Mouse (Mus musculus) kidney, adult 2 months (tissue): ENCODE data around the gene Rab11fip5. TPM values are rescaled to one million over a fixed set of nuclear protein-coding genes. Genes with fewer than 3 reads are reported as not detected.

Experiments used
- DNase-seq: peaks from one replicate; pipeline ENCODE4 v3.0.0; 2021
- H3K27ac ChIP-seq: fragments of 200-500 bp; 2 replicates; pipeline ENCODE4 v1.5.1; 2012; ENCODE audit warnings: low read depth, low read length, control low read depth, inconsistent platforms; ENCODE audit not compliant: insufficient read depth
- H3K27me3 ChIP-seq: fragments of 200-500 bp; replicated peaks from 2 replicates; pipeline ENCODE4 v1.6.1; 2012; ENCODE audit warnings: mild to moderate bottlenecking, moderate library complexity, low read length, inconsistent platforms; ENCODE audit not compliant: control insufficient read depth, insufficient read depth
- H3K36me3 ChIP-seq: fragments of 200-500 bp; 2 replicates; pipeline ENCODE4 v1.6.1; 2012; ENCODE audit warnings: mild to moderate bottlenecking, moderate library complexity, low read length, inconsistent platforms; ENCODE audit not compliant: control insufficient read depth, insufficient read depth
- H3K4me1 ChIP-seq: fragments of 200-500 bp; 2 replicates; pipeline ENCODE4 v1.6.1; 2011; ENCODE audit warnings: low read length; ENCODE audit not compliant: control insufficient read depth, insufficient read depth
- H3K4me3 ChIP-seq: fragments of 200-500 bp; 2 replicates; pipeline ENCODE4 v1.5.1; 2011; ENCODE audit warnings: mild to moderate bottlenecking, low read depth, low read length, control low read depth; ENCODE audit not compliant: insufficient read depth
- CTCF ChIP-seq: fragments of 200-500 bp; conservative IDR thresholded peaks from 2 replicates; pipeline ENCODE4 v1.5.1; 2011; ENCODE audit warnings: low read depth, mild to moderate bottlenecking, control low read depth, low read length, moderate library complexity, mixed read lengths; ENCODE audit not compliant: insufficient read depth, insufficient read length
- POLR2A ChIP-seq: fragments of 200-500 bp; IDR thresholded peaks from one replicate; pipeline ENCODE4 v1.6.1; 2011; ENCODE audit warnings: low read depth, low read length, control low read depth
- WGBS: fragments of 180-500 bp; shearing (Covaris S2); methylation state at CpG from one replicate; pipeline ENCODE4 v1.1.7; 2018; 5-methylcytosine and 5-hydroxymethylcytosine counted together
- polyA plus RNA-seq: library from polyadenylated mRNA; depleted of rRNA; stranded (reverse); fragments of >200 nt; gene quantifications from 2 replicates; pipeline ENCODE4 v1.2.3, GENCODE M21; 2012; rRNA removed

The Rab11fip5 gene
- polyA plus RNA-seq, 1 experiment = 56.8 TPM

- Histone ChIP-seq H3K27me3 (no peaks in the 10 kb centered on the region), H3K4me3 (no peak overlapping the region), H3K27ac (no peak overlapping the region), H3K4me1 (peaks cover 24% of the 10 kb centered on the region; the same call in 1 of the 2 replicates), H3K36me3 (no peaks in the 10 kb centered on the region)
- TF ChIP-seq CTCF (peak; percentile 44), POLR2A (no peak)
- 86% methylated on average over 16 of the region's 16 CpGs for WGBS
- DNase-seq = no peak
Measured at GRCm38 (mm10) chr6:85290869-85291824, 83.3 kb downstream of the Rab11fip5 start.

DNA sequence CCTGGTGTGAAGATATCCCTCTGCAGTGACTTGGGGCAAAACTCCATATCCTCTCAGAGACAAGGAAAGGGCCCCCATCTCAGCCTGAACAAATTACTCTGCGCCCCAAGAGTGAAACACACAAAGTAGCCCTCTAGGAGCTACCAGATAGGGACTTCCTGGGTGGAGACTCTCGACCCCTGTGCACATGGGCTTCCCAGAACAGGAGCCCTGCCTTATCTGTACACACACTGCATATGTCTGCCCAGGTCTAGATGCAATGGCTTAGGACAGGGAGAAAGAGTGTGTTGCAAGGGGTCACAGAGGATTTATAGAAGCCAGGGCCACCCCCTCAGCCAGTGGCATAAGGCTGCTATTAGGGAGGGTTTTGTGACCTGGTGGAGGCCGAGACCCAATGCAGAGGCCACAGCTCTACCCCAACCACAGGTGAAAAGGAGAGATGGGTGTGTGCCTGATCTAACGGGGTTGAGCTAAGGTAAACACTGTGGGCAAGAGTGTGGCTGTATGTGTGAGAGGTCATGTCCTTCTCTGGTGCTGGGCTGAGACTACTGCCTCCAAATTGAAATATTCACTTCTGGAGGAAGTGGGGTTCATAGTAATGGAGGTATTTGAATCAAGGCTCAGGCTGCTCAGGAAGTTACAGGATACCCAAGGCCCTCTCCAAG is 86.1 kb downstream of the Rab11fip5 start:
- peaks cover 4% of the 10 kb centered on the region; the same call in 1 of the 2 replicates for H3K4me1 ChIP-seq
- DNase-seq = no peak
- no peak overlapping the region for H3K4me3 ChIP-seq
- TF ChIP-seq POLR2A (no peak), CTCF (no peak)
- no peaks in the 10 kb centered on the region for H3K27me3 ChIP-seq
- no peaks in the 10 kb centered on the region for H3K36me3 ChIP-seq
- H3K27ac ChIP-seq = no peak overlapping the region
- 89% methylated on average over 4 of the region's 4 CpGs for WGBS

DNA sequence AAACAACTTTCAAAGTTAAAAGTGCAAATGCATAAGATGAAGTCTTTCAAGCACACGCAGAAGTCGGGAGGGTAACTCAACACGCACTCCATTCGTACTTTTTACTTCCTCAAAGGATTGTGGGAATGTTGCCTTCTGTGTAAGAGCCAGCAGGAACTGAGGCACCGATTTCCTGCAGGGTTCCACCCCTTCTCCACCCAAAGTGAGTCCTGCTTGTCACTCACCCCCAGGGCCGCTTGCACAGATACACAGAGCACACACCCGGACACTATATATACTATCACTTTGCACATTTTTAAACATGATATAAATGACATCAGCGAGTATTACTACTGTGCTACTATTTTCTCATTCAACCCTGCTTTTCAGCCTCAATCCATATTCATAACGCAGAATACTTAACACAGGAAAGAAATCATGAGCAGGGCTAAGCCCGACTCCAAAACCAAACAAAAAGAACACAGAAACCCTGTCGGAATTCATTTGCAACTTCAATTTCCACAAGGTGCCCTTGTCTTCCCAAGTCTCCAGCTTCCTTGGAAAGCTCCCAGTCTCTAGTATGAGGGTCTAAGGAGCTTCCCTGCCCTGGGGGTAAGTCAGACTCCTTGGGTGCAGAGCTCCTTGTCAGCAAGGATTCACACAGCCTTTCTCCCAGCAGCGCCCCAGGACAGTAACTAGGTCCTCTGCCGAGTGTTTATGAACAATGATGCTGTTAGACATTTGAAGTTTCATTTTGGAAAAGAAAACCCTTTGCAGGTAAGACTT is 88.0 kb downstream of the Rab11fip5 start:
- no peak for TF ChIP-seq CTCF
- no peak for TF ChIP-seq POLR2A
- no peaks in the 10 kb centered on the region for H3K36me3 ChIP-seq
- H3K4me3 ChIP-seq = no peak overlapping the region
- H3K27me3 ChIP-seq = no peaks in the 10 kb centered on the region
- no peaks in the 10 kb centered on the region for H3K4me1 ChIP-seq
- WGBS = 79% methylated on average over 13 of the region's 13 CpGs
- no peak for DNase-seq
- no peak overlapping the region for H3K27ac ChIP-seq

Other genes starting within 250 kb of the Rab11fip5 start
- 65.7 and 79.7 TPM in 2 replicates for gene Spr, start 236.9 kb downstream of the Rab11fip5 start, polyA plus RNA-seq
- 62.8 and 79.7 TPM in 2 replicates for gene Emx1, start 187.2 kb downstream of the Rab11fip5 start, polyA plus RNA-seq
- 23.6 and 25.8 TPM in 2 replicates for gene Sfxn5, start 41.2 kb downstream of the Rab11fip5 start, polyA plus RNA-seq
- gene Noto, start 49.3 kb upstream of the Rab11fip5 start, polyA plus RNA-seq = not detected in 2 replicates
- gene Smyd5, start 57.4 kb upstream of the Rab11fip5 start, polyA plus RNA-seq = 16.4 and 18.8 TPM in 2 replicates
- 104 and 117 TPM in 2 replicates for gene Cct7, start 76.9 kb upstream of the Rab11fip5 start, polyA plus RNA-seq
- 23.1 and 27.7 TPM in 2 replicates for gene Pradc1, start 77.3 kb upstream of the Rab11fip5 start, polyA plus RNA-seq
- gene Fbxo41, start 128.4 kb upstream of the Rab11fip5 start, polyA plus RNA-seq = 0.07 and 0.08 TPM in 2 replicates
- gene Egr4, start 139.0 kb upstream of the Rab11fip5 start, polyA plus RNA-seq = not detected in 2 replicates
- gene Alms1, start 212.9 kb upstream of the Rab11fip5 start, polyA plus RNA-seq = 0.63 and 0.68 TPM in 2 replicates